Mouse (Mus musculus): ENCODE data around the gene Tbc1d9b. TPM values are rescaled to one million over a fixed set of nuclear protein-coding genes. Genes with fewer than 3 reads are reported as not detected.

Gene Tbc1d9b
- polyA plus RNA-seq, 1 experiment from 2014 or later, result 30.1 TPM

DNA sequence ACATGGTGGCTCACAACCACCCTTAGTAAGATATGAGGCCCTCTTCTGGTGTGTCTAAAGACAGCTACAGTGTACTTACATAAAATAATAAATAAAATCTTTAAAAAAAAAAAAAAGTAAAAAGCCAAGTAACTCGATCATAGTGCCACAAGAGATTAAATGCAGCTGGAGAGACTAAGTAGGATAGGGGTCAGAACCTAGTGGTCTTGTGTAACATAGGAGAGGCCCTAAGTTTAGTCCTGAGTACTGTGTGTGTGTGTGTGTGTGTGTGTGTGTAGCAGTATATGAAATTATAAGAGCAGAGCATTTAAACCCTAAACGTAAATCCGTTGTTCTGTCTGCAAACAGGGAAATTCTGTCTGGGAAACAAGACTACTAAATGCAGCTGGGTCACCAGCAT is 61.1 kb downstream of the Tbc1d9b start:
- no peak overlapping the region for H3K4me3 ChIP-seq (ENCODE audit: low read depth, low read length)
- ATAC-seq (replicated peaks; ENCODE audit: low FRiP score), result no peak
- no peaks in the 10 kb centered on the region for H3K27me3 ChIP-seq (replicated peaks; ENCODE audit: control insufficient read depth, insufficient read depth, low read length)
- peaks cover 7% of the 10 kb centered on the region; the same call in 1 of the 2 replicates for H3K4me1 ChIP-seq (replicated peaks; ENCODE audit: control insufficient read depth, insufficient read depth, low read length)
- no peak for DNase-seq (ENCODE audit: low spot score)
- no peak overlapping the region for H3K9ac ChIP-seq (ENCODE audit: low read depth, low read length)
- H3K9me3 ChIP-seq (ENCODE audit: control insufficient read depth, low read length), result no peaks in the 10 kb centered on the region
- H3K36me3 ChIP-seq (ENCODE audit: control insufficient read depth, insufficient read depth, low read length), result no peaks in the 10 kb centered on the region; the same call in 1 of the 2 replicates
- H3K4me2 ChIP-seq, result no peak overlapping the region
- 93% methylated on average over 3 of the region's 3 CpGs for WGBS
- no peak overlapping the region for H3K27ac ChIP-seq (ENCODE audit: low read depth, low read length)

DNA sequence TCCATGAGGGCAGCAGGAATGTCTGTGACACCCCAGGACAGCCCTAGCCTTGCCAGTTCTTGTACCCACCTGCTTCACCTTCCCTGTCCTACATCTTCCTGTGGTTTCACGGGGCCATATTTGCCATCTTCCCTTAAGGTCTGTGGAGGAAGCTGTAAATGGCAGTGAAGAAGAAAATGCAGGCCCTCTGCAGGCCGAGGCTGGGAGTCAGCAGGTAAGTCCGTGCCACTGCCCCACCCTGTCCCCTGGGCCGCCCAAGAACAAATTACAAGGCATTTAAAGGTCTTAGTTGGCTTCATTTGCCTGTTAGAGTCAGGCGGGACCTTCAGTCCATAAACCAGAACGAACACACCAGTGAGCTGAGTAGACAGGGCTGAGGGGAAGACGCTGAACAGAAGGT is 62.9 kb downstream of the Tbc1d9b start:
- no peak overlapping the region for H3K27ac ChIP-seq (ENCODE audit: low read depth, low read length)
- WGBS, result 80% methylated on average over 7 of the region's 7 CpGs
- H3K4me1 ChIP-seq (replicated peaks; ENCODE audit: control insufficient read depth, insufficient read depth, low read length), result peaks cover 7% of the 10 kb centered on the region; the same call in 1 of the 2 replicates
- peaks cover 1% of the 10 kb centered on the region for H3K36me3 ChIP-seq (ENCODE audit: control insufficient read depth, insufficient read depth, low read length)
- H3K9ac ChIP-seq (ENCODE audit: low read depth, low read length), result no peak overlapping the region
- no peak overlapping the region for H3K4me3 ChIP-seq (ENCODE audit: low read depth, low read length)
- DNase-seq (ENCODE audit: low spot score), result no peak
- ATAC-seq (replicated peaks; ENCODE audit: low FRiP score), result no peak
- no peak overlapping the region for H3K4me2 ChIP-seq
- H3K9me3 ChIP-seq (ENCODE audit: control insufficient read depth, low read length), result no peaks in the 10 kb centered on the region
- H3K27me3 ChIP-seq (replicated peaks; ENCODE audit: control insufficient read depth, insufficient read depth, low read length), result no peaks in the 10 kb centered on the region

DNA sequence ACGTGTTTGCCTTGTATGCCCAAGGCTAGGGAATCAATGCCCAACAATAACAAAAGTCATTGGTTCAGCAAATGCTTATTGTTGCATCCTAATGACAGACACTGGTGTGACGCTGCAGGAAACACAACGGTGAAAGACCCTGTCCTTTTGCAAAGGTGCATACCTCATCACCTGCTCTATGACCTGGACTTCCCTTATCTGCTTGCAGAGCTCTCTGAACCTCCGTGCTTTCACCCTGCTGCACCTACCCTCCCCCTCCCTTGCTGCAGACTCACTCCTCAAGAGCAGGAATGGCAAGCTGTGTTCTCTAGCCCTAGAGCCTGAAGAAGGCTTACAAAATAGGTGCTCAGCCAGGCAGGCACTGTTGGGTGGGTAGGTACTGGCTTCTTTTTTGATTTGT is 63.6 kb downstream of the Tbc1d9b start:
- ATAC-seq (replicated peaks; ENCODE audit: low FRiP score), result no peak
- WGBS, result 61% methylated on average over 4 of the region's 4 CpGs
- DNase-seq (ENCODE audit: low spot score), result no peak
- Histone ChIP-seq H3K27ac (ENCODE audit: low read depth, low read length) (no peak overlapping the region), H3K4me3 (ENCODE audit: low read depth, low read length) (no peak overlapping the region), H3K9me3 (ENCODE audit: control insufficient read depth, low read length) (no peaks in the 10 kb centered on the region), H3K27me3 (replicated peaks; ENCODE audit: control insufficient read depth, insufficient read depth, low read length) (no peaks in the 10 kb centered on the region), H3K4me1 (replicated peaks; ENCODE audit: control insufficient read depth, insufficient read depth, low read length) (peaks cover 7% of the 10 kb centered on the region; the same call in 1 of the 2 replicates), H3K9ac (ENCODE audit: low read depth, low read length) (no peak overlapping the region), H3K4me2 (no peak overlapping the region), H3K36me3 (ENCODE audit: control insufficient read depth, insufficient read depth, low read length) (peaks cover 9% of the 10 kb centered on the region)

DNA sequence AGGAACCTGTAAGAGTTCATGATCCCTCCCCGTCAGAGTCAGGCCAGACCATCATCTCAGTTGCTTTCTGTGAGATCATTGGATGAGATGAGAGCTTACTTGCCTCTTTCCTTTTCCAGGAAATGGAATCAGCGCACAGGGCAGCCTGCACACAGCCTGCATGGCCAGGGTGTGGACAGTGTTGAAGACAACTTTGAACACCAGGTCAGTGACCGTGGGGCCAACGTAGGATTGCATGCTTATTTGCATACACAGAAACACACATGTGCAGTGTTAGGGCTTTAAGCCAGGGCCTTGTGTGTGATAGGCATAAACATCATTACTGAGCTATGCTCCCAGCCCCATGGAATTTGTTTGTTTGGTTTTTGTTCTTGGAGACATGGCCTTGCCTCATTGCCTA is 66.3 kb downstream of the Tbc1d9b start:
- no peaks in the 10 kb centered on the region for H3K27me3 ChIP-seq (replicated peaks; ENCODE audit: control insufficient read depth, insufficient read depth, low read length)
- H3K9ac ChIP-seq (ENCODE audit: low read depth, low read length), result no peak overlapping the region
- no peaks in the 10 kb centered on the region for H3K9me3 ChIP-seq (ENCODE audit: control insufficient read depth, low read length)
- no peak overlapping the region for H3K4me2 ChIP-seq
- H3K36me3 ChIP-seq (ENCODE audit: control insufficient read depth, insufficient read depth, low read length), result peaks cover 36% of the 10 kb centered on the region
- DNase-seq (ENCODE audit: low spot score), result no peak
- peaks cover 6% of the 10 kb centered on the region; the same call in 1 of the 2 replicates for H3K4me1 ChIP-seq (replicated peaks; ENCODE audit: control insufficient read depth, insufficient read depth, low read length)
- no peak overlapping the region for H3K4me3 ChIP-seq (ENCODE audit: low read depth, low read length)
- no peak for ATAC-seq (replicated peaks; ENCODE audit: low FRiP score)
- H3K27ac ChIP-seq (ENCODE audit: low read depth, low read length), result no peak overlapping the region
- WGBS, result 89% methylated on average over 4 of the region's 4 CpGs

DNA sequence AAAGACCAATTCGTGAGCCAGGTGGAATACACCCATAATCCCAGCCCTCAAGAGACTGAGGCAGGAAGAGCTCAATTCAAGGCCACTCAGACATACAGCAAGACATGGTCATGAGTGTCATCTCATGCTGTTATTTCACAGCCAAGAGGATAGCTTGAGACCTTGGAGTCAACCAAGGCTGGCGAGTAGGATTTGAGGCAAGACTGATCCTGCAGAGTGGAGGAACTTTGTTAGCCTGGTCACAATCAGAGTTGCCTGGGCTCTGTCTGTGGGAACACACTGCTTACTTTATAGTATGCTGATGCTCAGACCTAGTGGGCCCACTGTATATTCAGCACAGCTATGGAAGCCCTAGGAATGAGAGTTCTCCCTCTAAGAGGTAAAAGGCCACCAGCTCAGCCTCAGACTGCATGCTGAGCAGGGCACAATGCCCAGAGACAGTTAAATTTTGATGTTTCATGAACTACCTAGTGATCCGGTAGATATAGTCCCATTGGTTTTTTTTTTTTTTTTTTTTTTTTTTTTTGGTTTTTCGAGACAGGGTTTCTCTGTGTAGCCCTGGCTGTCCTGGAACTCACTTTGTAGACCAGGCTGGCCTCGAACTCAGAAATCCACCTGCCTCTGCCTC is 67.1 kb downstream of the Tbc1d9b start:
- 88% methylated on average over 4 of the region's 5 CpGs for WGBS
- H3K4me1 ChIP-seq (replicated peaks; ENCODE audit: control insufficient read depth, insufficient read depth, low read length), result peaks cover 6% of the 10 kb centered on the region; the same call in 1 of the 2 replicates
- H3K4me3 ChIP-seq (ENCODE audit: low read depth, low read length), result no peak overlapping the region
- H3K4me2 ChIP-seq, result no peak overlapping the region
- no peaks in the 10 kb centered on the region for H3K9me3 ChIP-seq (ENCODE audit: control insufficient read depth, low read length)
- no peak for DNase-seq (ENCODE audit: low spot score)
- H3K36me3 ChIP-seq (ENCODE audit: control insufficient read depth, insufficient read depth, low read length), result peaks cover 43% of the 10 kb centered on the region
- H3K27me3 ChIP-seq (replicated peaks; ENCODE audit: control insufficient read depth, insufficient read depth, low read length), result no peaks in the 10 kb centered on the region
- H3K9ac ChIP-seq (ENCODE audit: low read depth, low read length), result no peak overlapping the region
- H3K27ac ChIP-seq (ENCODE audit: low read depth, low read length), result no peak overlapping the region
- no peak for ATAC-seq (replicated peaks; ENCODE audit: low FRiP score)

DNA sequence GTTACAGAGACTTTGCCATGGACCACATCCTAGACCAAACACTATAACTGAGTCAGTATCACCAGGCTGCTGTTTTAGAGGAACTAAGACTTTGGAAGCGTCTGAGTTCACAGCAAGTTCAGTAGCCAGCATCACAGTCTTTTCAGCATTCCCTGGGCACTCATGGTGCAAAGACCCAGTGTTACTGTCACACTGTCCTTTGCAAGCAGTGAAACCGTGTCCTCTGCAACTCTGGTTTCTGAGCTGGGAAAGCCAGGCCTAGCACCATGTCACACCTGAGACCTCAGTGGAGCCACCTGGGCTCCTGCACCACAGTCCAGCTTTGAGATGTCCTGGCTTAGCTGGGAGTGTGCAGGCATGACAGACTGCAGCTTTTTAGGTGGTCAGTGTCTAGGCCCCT is 67.7 kb downstream of the Tbc1d9b start:
- Histone ChIP-seq H3K4me1 (replicated peaks; ENCODE audit: control insufficient read depth, insufficient read depth, low read length) (peaks cover 6% of the 10 kb centered on the region; the same call in 1 of the 2 replicates), H3K27ac (ENCODE audit: low read depth, low read length) (no peak overlapping the region), H3K9ac (ENCODE audit: low read depth, low read length) (no peak overlapping the region), H3K9me3 (ENCODE audit: control insufficient read depth, low read length) (no peaks in the 10 kb centered on the region), H3K4me3 (ENCODE audit: low read depth, low read length) (no peak overlapping the region), H3K36me3 (ENCODE audit: control insufficient read depth, insufficient read depth, low read length) (peaks cover 45% of the 10 kb centered on the region), H3K4me2 (no peak overlapping the region), H3K27me3 (replicated peaks; ENCODE audit: control insufficient read depth, insufficient read depth, low read length) (no peaks in the 10 kb centered on the region)
- no peak for DNase-seq (ENCODE audit: low spot score)
- no peak for ATAC-seq (replicated peaks; ENCODE audit: low FRiP score)
- 87% methylated on average over 2 of the region's 2 CpGs for WGBS

DNA sequence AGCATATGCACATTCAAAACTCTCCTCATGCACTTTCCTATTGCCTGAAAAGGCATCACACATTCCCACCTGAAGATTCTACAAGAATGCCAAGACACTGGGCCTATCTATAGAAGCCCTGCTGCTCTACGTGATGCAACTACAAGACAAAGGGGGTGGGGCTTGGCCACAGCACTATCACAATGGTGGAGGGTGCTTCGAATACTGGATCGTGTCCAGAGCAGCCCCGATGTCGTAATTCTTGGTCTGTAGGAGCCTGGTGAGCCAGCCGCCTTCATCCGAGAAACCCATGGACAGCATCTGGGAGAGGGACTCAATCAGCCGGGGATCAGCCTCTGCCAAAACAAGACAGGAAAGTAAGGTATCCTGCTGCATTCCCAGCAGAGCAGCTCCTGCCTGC is 69.4 kb downstream of the Tbc1d9b start:
- 84% methylated on average over 8 of the region's 8 CpGs for WGBS
- ATAC-seq (replicated peaks; ENCODE audit: low FRiP score) (no peak), DNase-seq (ENCODE audit: low spot score) (no peak)
- Histone ChIP-seq H3K4me1 (replicated peaks; ENCODE audit: control insufficient read depth, insufficient read depth, low read length) (0 out of 2 replicates have a peak, but pooled peaks cover 3% of the 10 kb centered on the region), H3K4me2 (no peak overlapping the region), H3K9me3 (ENCODE audit: control insufficient read depth, low read length) (no peaks in the 10 kb centered on the region), H3K4me3 (ENCODE audit: low read depth, low read length) (no peak overlapping the region), H3K27me3 (replicated peaks; ENCODE audit: control insufficient read depth, insufficient read depth, low read length) (no peaks in the 10 kb centered on the region), H3K9ac (ENCODE audit: low read depth, low read length) (no peak overlapping the region), H3K27ac (ENCODE audit: low read depth, low read length) (no peak overlapping the region), H3K36me3 (ENCODE audit: control insufficient read depth, insufficient read depth, low read length) (peaks cover 61% of the 10 kb centered on the region)

DNA sequence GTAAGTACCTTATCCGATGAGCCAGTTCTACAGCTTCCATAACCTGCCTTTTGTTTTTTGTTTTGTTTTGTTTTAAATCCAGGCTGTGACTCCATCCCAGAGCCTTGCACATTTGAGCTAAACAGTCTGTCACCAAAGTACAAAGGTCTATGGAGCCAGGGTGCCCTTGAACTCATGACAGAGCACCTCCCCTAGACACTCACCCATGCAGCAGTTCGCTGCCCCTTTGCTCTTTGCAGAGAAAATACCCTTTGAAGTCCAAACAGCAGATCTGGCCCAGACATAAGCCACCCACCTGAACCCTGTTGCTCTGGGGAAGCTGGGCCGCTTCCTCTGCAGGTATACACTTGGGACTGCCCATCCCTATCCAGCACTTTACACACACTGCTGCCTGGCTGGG is 70.4 kb downstream of the Tbc1d9b start:
- Histone ChIP-seq H3K36me3 (ENCODE audit: control insufficient read depth, insufficient read depth, low read length) (peaks cover 70% of the 10 kb centered on the region), H3K27ac (ENCODE audit: low read depth, low read length) (no peak overlapping the region), H3K9ac (ENCODE audit: low read depth, low read length) (no peak overlapping the region), H3K9me3 (ENCODE audit: control insufficient read depth, low read length) (no peaks in the 10 kb centered on the region), H3K4me1 (replicated peaks; ENCODE audit: control insufficient read depth, insufficient read depth, low read length) (0 out of 2 replicates have a peak, but pooled peaks cover 3% of the 10 kb centered on the region), H3K4me3 (ENCODE audit: low read depth, low read length) (no peak overlapping the region), H3K27me3 (replicated peaks; ENCODE audit: control insufficient read depth, insufficient read depth, low read length) (no peaks in the 10 kb centered on the region), H3K4me2 (no peak overlapping the region)
- 85% methylated on average over 3 of the region's 3 CpGs for WGBS
- 0 out of 2 replicates have a peak, but pooled peaks have one; percentile 19 for ATAC-seq (replicated peaks; ENCODE audit: low FRiP score)
- DNase-seq (ENCODE audit: low spot score), result no peak

DNA sequence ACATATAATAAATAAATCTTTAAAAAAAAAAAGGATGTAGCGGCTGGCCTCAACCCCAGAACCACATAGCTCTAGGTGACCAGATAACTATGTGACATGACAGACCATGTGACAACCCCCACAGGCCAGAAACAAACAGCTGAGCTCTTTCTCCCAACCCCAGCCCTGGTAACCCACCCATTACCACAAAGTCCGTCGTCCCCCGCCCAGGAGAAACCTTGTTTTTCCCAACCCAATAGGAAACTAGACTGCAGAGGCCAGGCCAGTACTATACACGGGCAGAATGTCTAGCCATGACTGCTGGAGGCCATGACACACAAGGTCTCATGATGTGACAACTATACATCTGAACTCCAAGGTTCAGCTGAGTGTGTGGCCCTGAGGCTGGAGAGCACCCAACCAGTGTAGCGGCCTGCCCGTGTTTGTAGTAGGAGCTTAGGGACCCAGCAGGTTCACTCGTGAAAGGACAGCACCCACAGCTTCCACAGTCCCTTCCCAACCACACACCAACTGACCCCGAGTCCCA is 72.2 kb downstream of the Tbc1d9b start:
- H3K4me3 ChIP-seq (ENCODE audit: low read depth, low read length), result no peak overlapping the region
- no peaks in the 10 kb centered on the region for H3K9me3 ChIP-seq (ENCODE audit: control insufficient read depth, low read length)
- no peak overlapping the region for H3K9ac ChIP-seq (ENCODE audit: low read depth, low read length)
- WGBS, result 82% methylated on average over 9 of the region's 9 CpGs
- ATAC-seq (replicated peaks; ENCODE audit: low FRiP score) (no peak), DNase-seq (ENCODE audit: low spot score) (no peak)
- H3K4me1 ChIP-seq (replicated peaks; ENCODE audit: control insufficient read depth, insufficient read depth, low read length), result 0 out of 2 replicates have a peak, but pooled peaks cover 3% of the 10 kb centered on the region
- H3K4me2 ChIP-seq, result no peak overlapping the region
- peaks cover 81% of the 10 kb centered on the region for H3K36me3 ChIP-seq (ENCODE audit: control insufficient read depth, insufficient read depth, low read length)
- no peaks in the 10 kb centered on the region for H3K27me3 ChIP-seq (replicated peaks; ENCODE audit: control insufficient read depth, insufficient read depth, low read length)
- no peak overlapping the region for H3K27ac ChIP-seq (ENCODE audit: low read depth, low read length)

Measured in liver, embryonic 11.5 days (tissue).